Mouse (Mus musculus) embryonic facial prominence, embryonic 13.5 days (tissue): ENCODE data around the gene Ttc1. TPM values are rescaled to one million over a fixed set of nuclear protein-coding genes. Genes with fewer than 3 reads are reported as not detected.

Source experiments
- ATAC-seq: fragments of 200-750 bp; cut with Nextera tagmentation; 2 replicates; pipeline ENCODE4 v1.8.0; 2017; ENCODE audit warnings: low read depth; ENCODE audit not compliant: insufficient number of reproducible peaks, insufficient read depth, low FRiP score, low TSS enrichment
- H3K27ac ChIP-seq: fragments of 300-500 bp; sonication (generic); 2 replicates; pipeline ENCODE4 v1.5.1; 2015; ENCODE audit warnings: moderate library complexity, mild to moderate bottlenecking, inconsistent platforms
- H3K27me3 ChIP-seq: fragments of 300-500 bp; sonication (generic); 2 replicates; pipeline ENCODE4 v1.6.1; 2015; ENCODE audit warnings: mild to moderate bottlenecking, inconsistent platforms
- H3K36me3 ChIP-seq: fragments of 300-500 bp; sonication (generic); 2 replicates; pipeline ENCODE4 v1.6.1; 2015; ENCODE audit warnings: mild to moderate bottlenecking, inconsistent platforms
- H3K4me1 ChIP-seq: fragments of 300-500 bp; sonication (generic); 2 replicates; pipeline ENCODE4 v1.6.1; 2015; ENCODE audit warnings: inconsistent platforms
- H3K4me2 ChIP-seq: fragments of 300-500 bp; sonication (generic); 2 replicates; pipeline ENCODE4 v1.6.1; 2015; ENCODE audit warnings: moderate library complexity, mild to moderate bottlenecking, inconsistent platforms
- H3K4me3 ChIP-seq: fragments of 300-500 bp; sonication (generic); 2 replicates; pipeline ENCODE4 v1.5.1; 2015; ENCODE audit warnings: mild to moderate bottlenecking, inconsistent platforms
- H3K9ac ChIP-seq: fragments of 300-500 bp; sonication (generic); 2 replicates; pipeline ENCODE4 v1.6.1; 2015; ENCODE audit warnings: mild to moderate bottlenecking, inconsistent platforms
- H3K9me3 ChIP-seq: fragments of 300-500 bp; sonication (generic); 2 replicates; pipeline ENCODE4 v1.6.1; 2016; ENCODE audit warnings: inconsistent platforms
- WGBS: fragments of 180-500 bp; shearing (Covaris S2); methylation state at CpG from one replicate; pipeline ENCODE4 v1.1.7; 2015; ENCODE audit warnings: mixed read lengths; 5-methylcytosine and 5-hydroxymethylcytosine counted together
- polyA plus RNA-seq: library from polyadenylated mRNA; unstranded; fragments of >200 nt; fragmentation: Nextera tagmentation; extraction: Ambion mirVana; gene quantifications from 2 replicates; pipeline ENCODE4 v1.2.1, GENCODE M21; 2015

The Ttc1 gene
- polyA plus RNA-seq, 1 experiment from 2014 or later: 73.6 TPM

DNA sequence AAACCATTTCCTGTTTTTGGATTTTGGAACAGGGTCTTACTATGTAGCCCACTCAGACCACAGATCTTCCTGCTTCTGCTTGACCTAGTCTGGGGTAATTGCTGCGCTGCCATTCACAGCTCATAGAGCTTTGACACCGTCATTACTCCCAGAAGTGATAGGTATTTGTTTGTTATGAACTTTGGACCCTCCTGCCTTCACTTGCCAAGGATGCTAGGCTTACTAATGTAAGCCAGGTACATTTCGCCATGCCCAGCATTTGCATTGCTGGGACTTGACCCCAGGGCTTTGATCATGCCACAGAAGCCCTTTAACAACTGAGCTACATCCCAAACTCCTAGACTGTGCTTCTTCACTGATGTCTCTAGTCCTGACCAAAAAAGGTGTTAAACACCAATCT, 47.5 kb downstream of the Ttc1 start:
- Histone ChIP-seq H3K9ac (no peak overlapping the region), H3K4me1 (peaks cover 4% of the 10 kb centered on the region), H3K4me3 (no peak overlapping the region), H3K27me3 (no peaks in the 10 kb centered on the region), H3K27ac (no peak overlapping the region), H3K36me3 (peaks cover 39% of the 10 kb centered on the region), H3K9me3 (no peaks in the 10 kb centered on the region), H3K4me2 (no peak overlapping the region)
- no peak for ATAC-seq
- 86% methylated on average over 3 of the region's 3 CpGs for WGBS

DNA sequence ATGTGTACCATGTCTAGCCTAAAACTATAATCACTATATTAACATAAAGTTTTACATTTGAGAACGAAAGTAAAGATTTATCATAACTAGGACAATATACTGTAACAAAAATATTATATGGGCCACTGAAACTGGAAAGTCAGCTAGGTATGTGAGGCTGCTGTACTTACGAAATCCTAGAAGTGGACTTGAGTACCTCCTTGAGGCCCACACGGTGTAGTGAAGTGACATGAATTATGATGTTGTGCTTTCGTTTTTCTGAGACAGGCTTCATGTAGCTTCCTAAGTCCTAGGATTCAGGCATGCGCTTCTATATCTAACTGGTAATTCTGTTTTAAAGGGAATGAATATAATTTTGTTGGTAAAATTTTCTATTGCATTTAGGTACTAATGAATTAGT, 49.2 kb downstream of the Ttc1 start:
- Histone ChIP-seq H3K4me3 (no peak overlapping the region), H3K9ac (no peak overlapping the region), H3K4me1 (peaks cover 4% of the 10 kb centered on the region), H3K27me3 (no peaks in the 10 kb centered on the region), H3K36me3 (peaks cover 42% of the 10 kb centered on the region), H3K9me3 (no peaks in the 10 kb centered on the region), H3K4me2 (no peak overlapping the region), H3K27ac (no peak overlapping the region)
- 79% methylated on average over 5 of the region's 5 CpGs for WGBS
- no peak for ATAC-seq

DNA sequence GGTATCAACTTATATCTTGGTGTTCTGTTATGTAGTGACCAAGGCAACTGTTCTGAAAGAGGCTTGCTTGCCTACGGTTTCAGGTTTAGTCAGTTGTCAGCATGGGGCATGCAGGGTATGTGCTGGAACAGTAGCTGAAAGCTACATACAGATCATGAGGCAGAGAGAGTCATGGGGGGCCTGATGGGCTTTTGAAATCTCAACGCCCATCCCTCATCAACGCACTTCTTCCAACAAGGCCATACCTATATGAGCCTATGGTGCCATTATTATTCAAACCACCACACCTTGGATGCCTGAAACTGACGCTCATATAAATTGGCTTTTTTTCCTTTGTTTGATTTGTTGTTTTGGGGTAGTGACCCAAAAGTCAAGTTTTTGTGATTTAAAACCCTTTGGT, 51.2 kb downstream of the Ttc1 start:
- ATAC-seq: no peak
- WGBS: 89% methylated on average over 4 of the region's 4 CpGs
- Histone ChIP-seq H3K4me2 (no peak overlapping the region), H3K36me3 (peaks cover 60% of the 10 kb centered on the region), H3K9me3 (no peaks in the 10 kb centered on the region), H3K4me3 (no peak overlapping the region), H3K27ac (no peak overlapping the region), H3K9ac (no peak overlapping the region), H3K27me3 (no peaks in the 10 kb centered on the region), H3K4me1 (peaks cover 4% of the 10 kb centered on the region)

DNA sequence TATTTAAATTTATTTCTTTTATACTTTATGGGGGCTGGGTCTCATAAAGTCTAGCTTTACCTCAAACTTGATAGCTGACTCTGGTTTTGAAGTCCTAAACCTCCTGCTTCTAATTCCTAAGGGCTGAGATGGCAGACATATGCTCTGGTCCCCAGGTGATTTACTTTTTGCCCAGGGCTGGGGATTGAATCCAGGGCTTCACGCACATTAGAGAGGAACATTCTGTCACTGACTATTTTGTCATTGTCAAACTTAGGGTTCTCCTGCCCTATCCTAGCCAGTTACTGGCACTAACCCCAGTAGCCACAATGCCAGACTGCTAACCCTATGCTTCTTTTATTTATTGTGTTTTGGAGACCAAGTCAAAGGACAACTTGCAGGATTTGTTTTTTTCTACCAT, 59.0 kb downstream of the Ttc1 start:
- Histone ChIP-seq H3K4me2 (no peak overlapping the region), H3K36me3 (peaks cover 51% of the 10 kb centered on the region)
- 90% methylated on average over 1 of the region's 1 CpGs for WGBS

DNA sequence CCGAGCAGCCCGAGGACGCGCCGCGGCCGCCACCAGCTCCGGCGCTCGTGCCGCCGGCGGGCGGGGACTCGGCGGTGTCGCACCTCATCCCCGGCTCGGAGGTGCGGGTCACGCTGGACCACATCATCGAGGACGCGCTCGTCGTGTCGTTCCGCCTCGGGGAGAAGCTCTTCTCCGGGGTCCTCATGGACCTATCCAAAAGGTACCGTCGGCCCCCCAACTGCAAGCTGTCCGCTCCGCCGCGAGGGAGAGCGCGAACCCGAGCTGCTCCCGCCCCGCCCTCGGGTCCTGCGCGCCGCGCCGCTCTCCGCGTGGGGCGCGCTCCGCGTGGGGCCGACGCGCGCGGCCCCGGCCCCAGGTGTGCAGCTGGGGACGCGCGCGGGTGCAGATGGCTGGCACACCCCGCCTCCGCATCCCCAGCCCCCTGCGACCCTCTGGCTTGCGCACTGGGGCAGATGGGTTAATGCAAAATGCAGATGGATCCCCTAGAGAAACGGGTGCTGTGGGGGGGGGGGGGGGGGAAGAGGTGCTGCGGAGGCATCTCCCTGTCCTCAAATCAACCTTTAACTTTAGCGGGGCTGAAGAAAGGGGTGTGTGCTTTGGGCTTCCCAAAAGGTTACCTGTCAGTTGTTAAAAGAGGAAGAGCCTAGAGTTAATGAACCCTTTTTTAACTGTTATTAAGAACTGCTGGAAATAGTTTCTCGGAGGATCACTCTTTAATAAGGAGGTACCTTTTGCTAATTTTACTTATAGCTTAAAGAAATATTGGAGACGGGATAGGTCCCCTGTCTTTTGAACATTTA, 65.2 kb downstream of the Ttc1 start:
- Histone ChIP-seq H3K36me3 (peaks cover 8% of the 10 kb centered on the region; the same call in 1 of the 2 replicates), H3K27ac (peak overlapping the region; percentile 94), H3K9me3 (no peaks in the 10 kb centered on the region), H3K4me2 (peak overlapping the region; percentile 67), H3K9ac (peak overlapping the region; percentile 97), H3K4me3 (peak overlapping the region; percentile 87), H3K4me1 (peaks cover 7% of the 10 kb centered on the region), H3K27me3 (no peaks in the 10 kb centered on the region)
- ATAC-seq: peak; percentile 28; the same call in 1 of the 2 replicates
- WGBS: 1% methylated on average over 54 of the region's 72 CpGs

More for the DNA sequence above, 59.0 kb downstream of the Ttc1 start:
- no peak for ATAC-seq
- no peak overlapping the region for H3K9ac ChIP-seq
- H3K9me3 ChIP-seq: no peaks in the 10 kb centered on the region
- no peak overlapping the region for H3K27ac ChIP-seq
- H3K27me3 ChIP-seq: no peaks in the 10 kb centered on the region
- no peaks in the 10 kb centered on the region for H3K4me1 ChIP-seq
- H3K4me3 ChIP-seq: no peak overlapping the region

DNA sequence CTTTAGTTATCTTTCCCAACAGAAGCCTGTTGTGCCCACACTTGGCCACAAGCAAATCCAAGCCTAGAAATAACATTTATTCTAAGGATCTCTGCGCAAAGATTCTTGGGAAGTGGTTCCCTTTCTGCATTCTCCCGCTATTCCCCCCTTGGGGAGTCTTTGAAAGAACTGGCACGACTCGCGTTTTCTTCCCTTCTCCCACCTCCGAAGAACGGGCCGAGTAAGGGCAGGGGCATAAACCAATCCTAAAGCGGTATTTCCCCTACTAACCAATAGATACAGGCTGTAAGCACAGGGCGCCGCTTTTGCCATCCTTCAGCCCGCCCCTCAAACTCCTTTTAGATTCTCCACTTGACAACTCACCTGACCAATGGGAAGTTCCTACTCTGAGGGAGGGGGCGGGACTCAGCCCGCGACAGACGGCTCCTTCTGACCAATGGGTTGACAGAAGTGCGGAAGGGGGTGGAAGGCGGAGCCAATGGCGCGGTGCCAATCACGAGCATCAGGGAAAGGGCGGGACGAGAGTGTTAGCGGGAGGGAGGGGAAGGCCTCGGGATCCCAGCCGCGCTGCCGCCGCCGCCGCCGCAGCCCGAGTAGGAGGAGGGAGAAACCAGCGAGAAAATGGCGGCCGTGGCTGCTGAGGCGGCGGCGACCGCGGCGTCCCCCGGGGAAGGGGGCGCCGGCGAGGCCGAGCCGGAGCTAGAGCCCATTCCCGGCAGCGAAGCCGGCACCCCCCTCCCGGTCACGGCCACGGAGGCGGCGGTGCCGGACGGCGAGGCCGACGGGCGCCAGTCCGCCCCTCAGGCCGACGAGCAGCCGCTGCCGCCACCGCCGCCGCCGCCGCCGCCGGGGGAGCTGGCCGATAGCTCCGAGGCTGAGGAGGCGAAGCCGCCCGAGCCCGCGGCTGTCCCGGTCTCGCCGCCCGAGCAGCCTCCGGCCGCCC, 66.1 kb downstream of the Ttc1 start, which contains the start of gene Pwwp2a:
Gene Pwwp2a, plus strand, starts transcription at position 527 of the 943 bp plus-strand sequence.
- H3K27me3 ChIP-seq: no peaks in the 10 kb centered on the region
- ATAC-seq: peak; percentile 100
- H3K36me3 ChIP-seq: peaks cover 4% of the 10 kb centered on the region; the same call in 1 of the 2 replicates
- under 1% methylated on average over 63 of the region's 87 CpGs for WGBS
- peaks cover 7% of the 10 kb centered on the region for H3K4me1 ChIP-seq
- peak within 1 kb of the TSS; percentile 94 for H3K27ac ChIP-seq
- H3K9me3 ChIP-seq: no peaks in the 10 kb centered on the region
- H3K4me3 ChIP-seq: peak within 1 kb of the TSS; percentile 87
- H3K9ac ChIP-seq: peak within 1 kb of the TSS; percentile 97
- peak within 1 kb of the TSS; percentile 67 for H3K4me2 ChIP-seq

Other genes with a start within 250 kb of the Ttc1 start
- 13.7 and 14.2 TPM in 2 replicates for gene Ccnjl, start 219.2 kb downstream of the Ttc1 start, polyA plus RNA-seq
- gene 4933415A04Rik, start 161.0 kb downstream of the Ttc1 start, polyA plus RNA-seq: 3.5 and 4.2 TPM in 2 replicates
- gene Fabp6, start 146.5 kb downstream of the Ttc1 start, polyA plus RNA-seq: 26.5 TPM in 1 of 2 replicates, not detected in the other
- 30.3 and 30.4 TPM in 2 replicates for gene Pwwp2a, start 66.0 kb downstream of the Ttc1 start, polyA plus RNA-seq
- gene Adra1b, start 153.2 kb upstream of the Ttc1 start, polyA plus RNA-seq: 1.3 and 1.7 TPM in 2 replicates